Mouse (Mus musculus): ENCODE measurements around the gene Cd274.

- TF ChIP-seq POLR2A (IDR thresholded peaks at IDR 0.05; ENCODE audit: insufficient read depth, low read depth, low read length) (no peak), CTCF (IDR thresholded peaks at IDR 0.05; ENCODE audit: insufficient read depth, low read depth, low read length) (no peak)
These were observed 55.5 kb downstream of the Cd274 start for GRCm38 (mm10) chr19:29422796-29423195.
